Mouse (Mus musculus): Measurements from ENCODE around the gene Kcnj1.

- TF ChIP-seq POLR2A (IDR thresholded peaks at IDR 0.05; ENCODE audit: control insufficient read depth, extremely low read depth, insufficient read depth, low read length, poor library complexity) (no peak), CTCF (IDR thresholded peaks at IDR 0.05; ENCODE audit: borderline replicate concordance, control insufficient read depth, extremely low read depth, insufficient read depth, low read length, poor library complexity) (no peak)
Observed at GRCm38 (mm10) chr9:32331162-32331561, 41.1 kb upstream of the Kcnj1 start.

All from thymus, adult 2 months (tissue).